In genomic region chr8:85080214-85080531, GRCm38 (mm10) we compare ENCODE assay signal across 9 mouse cellular contexts. TPM values are rescaled to one million over a fixed set of nuclear protein-coding genes. Genes with fewer than 3 reads are reported as not detected.
DNase-seq lines count a peak whose midpoint lies in the region; ATAC-seq and TF ChIP-seq lines count a peak whose summit lies in the region.
"Had no signal": no experiment of that assay in that cellular context is flagged by ENCODE, and none has a peak within 500 bp of the region (broad histone marks: within the 10 kb centered on the region; RNA-seq: fewer than 3 reads in every experiment).

No protein-coding gene starts in this region.

- H3K27ac ChIP-seq in heart, embryonic 12.5 days (ENCODE audit: poor library complexity, severe bottlenecking): peak overlapping the region; percentile 17
- no peak overlapping the region; the same call in 1 of the 2 replicates for H3K27ac ChIP-seq in ES-E14 (ENCODE audit: insufficient read depth, low read depth, low read length, poor library complexity, severe bottlenecking)
- 0 out of 2 replicates have a peak overlapping the region, but pooled peaks have one; percentile 21 for H3K27ac ChIP-seq in forebrain, embryonic 14.5 days (ENCODE audit: low read depth, low read length)
- H3K27ac ChIP-seq in liver, embryonic 13.5 days: peak overlapping the region; percentile 82

- H3K4me3 ChIP-seq in heart, embryonic 12.5 days: peak overlapping the region; percentile 86
- peak overlapping the region; percentile 90 to 91 for H3K4me3 ChIP-seq in ES-E14 (ENCODE audit: insufficient read depth in 1 of 2, low read depth in 1 of 2, low read length in 2 of 2, poor library complexity in 1 of 2, severe bottlenecking in 1 of 2)
- H3K4me3 ChIP-seq in forebrain, embryonic 14.5 days (ENCODE audit: low read depth, low read length): peak overlapping the region; percentile 94
- H3K4me3 ChIP-seq in liver, embryonic 13.5 days (replicated peaks): peak overlapping the region; percentile 92

- no peaks in the 10 kb centered on the region for H3K9me3 ChIP-seq in heart, embryonic 12.5 days (replicated peaks)
- H3K9me3 ChIP-seq in ES-E14 (ENCODE audit: control insufficient read depth, insufficient read depth, low read depth, low read length): no peaks in the 10 kb centered on the region
- H3K9me3 ChIP-seq in forebrain, embryonic 14.5 days (replicated peaks; ENCODE audit: control insufficient read depth, low read length): no peaks in the 10 kb centered on the region
- H3K9me3 ChIP-seq in liver, embryonic 13.5 days (replicated peaks): no peaks in the 10 kb centered on the region

- no peak for DNase-seq in heart, postnatal 25 days (ENCODE audit: low spot score)
- DNase-seq in ES-E14 (ENCODE audit: low read depth, low spot score): no peak
- DNase-seq in forebrain, embryonic 14.5 days (ENCODE audit: low spot score): no peak
- no peak for DNase-seq in liver, embryonic 13.5 days
- DNase-seq in layer of hippocampus, adult 11-12 months (ENCODE audit: low spot score): no peak
- no peak for DNase-seq in lung, postnatal 4 days

- intact Hi-C loops in heart, postnatal 25 days (cut with DNase I): no loop called here

- peak overlapping the region; percentile 90 for H3K9ac ChIP-seq in heart, embryonic 12.5 days
- H3K9ac ChIP-seq in ES-E14 (ENCODE audit: insufficient read depth, low read depth, low read length, poor library complexity, severe bottlenecking): peak overlapping the region; percentile 88
- H3K9ac ChIP-seq in forebrain, embryonic 14.5 days (ENCODE audit: low read length): peak overlapping the region; percentile 92
- peak overlapping the region; percentile 95 for H3K9ac ChIP-seq in liver, embryonic 13.5 days

- peak overlapping the region; percentile 85 for H3K4me2 ChIP-seq in heart, embryonic 12.5 days
- peak overlapping the region; percentile 94 for H3K4me2 ChIP-seq in forebrain, embryonic 14.5 days (ENCODE audit: low read length)
- H3K4me2 ChIP-seq in liver, embryonic 13.5 days: peak overlapping the region; percentile 95

- no peak for ATAC-seq in heart, embryonic 12.5 days (ENCODE audit: insufficient number of reproducible peaks, low FRiP score)
- 0 out of 2 replicates have a peak, but pooled peaks have one; percentile 9 for ATAC-seq in forebrain, embryonic 14.5 days
- no peak for ATAC-seq in liver, embryonic 13.5 days (ENCODE audit: low read depth)
- no peak for ATAC-seq in monocyte, adult 5-6 weeks (replicated peaks; ENCODE audit: insufficient number of reproducible peaks, low FRiP score, low TSS enrichment, poor library complexity, severe bottlenecking)

- peaks cover 45% of the 10 kb centered on the region for H3K4me1 ChIP-seq in heart, embryonic 12.5 days (replicated peaks)
- peaks cover 2 to 12% of the 10 kb centered on the region in 2 experiments; a peak in 3 of 4 replicates for H3K4me1 ChIP-seq in ES-E14 (ENCODE audit: control insufficient read depth in 2 of 2, insufficient read depth in 2 of 2, low read length in 2 of 2, poor library complexity in 1 of 2)
- H3K4me1 ChIP-seq in forebrain, embryonic 14.5 days (ENCODE audit: control insufficient read depth, insufficient read depth, low read length): peaks cover 19% of the 10 kb centered on the region
- peaks cover 78% of the 10 kb centered on the region for H3K4me1 ChIP-seq in liver, embryonic 13.5 days (replicated peaks)

- H3K27me3 ChIP-seq in heart, embryonic 12.5 days (replicated peaks): no peaks in the 10 kb centered on the region
- no peaks in the 10 kb centered on the region for H3K27me3 ChIP-seq in forebrain, embryonic 14.5 days (replicated peaks; ENCODE audit: control insufficient read depth, insufficient read depth, low read length)
- H3K27me3 ChIP-seq in liver, embryonic 13.5 days: no peaks in the 10 kb centered on the region

- in situ Hi-C loops in ES-E14 (cut with MboI; ENCODE audit: low sequenced_read_pairs in 2 of 2, unreplicated experiment in 2 of 2): no loop called here

- peaks cover 32% of the 10 kb centered on the region for H3K36me3 ChIP-seq in heart, embryonic 12.5 days
- H3K36me3 ChIP-seq in ES-E14 (ENCODE audit: control insufficient read depth, insufficient read depth, low read length, poor library complexity, severe bottlenecking): peaks cover 12% of the 10 kb centered on the region
- H3K36me3 ChIP-seq in forebrain, embryonic 14.5 days (ENCODE audit: control insufficient read depth, insufficient read depth, low read length): peaks cover 31% of the 10 kb centered on the region
- H3K36me3 ChIP-seq in liver, embryonic 13.5 days: peaks cover 35% of the 10 kb centered on the region

- under 1% methylated on average over 25 of the region's 25 CpGs for WGBS in heart, embryonic 12.5 days
- WGBS in forebrain, embryonic 14.5 days: under 1% methylated on average over 25 of the region's 25 CpGs
- WGBS in liver, embryonic 13.5 days (ENCODE audit: insufficient replicate concordance): under 1% methylated on average over 25 of the region's 25 CpGs

TF ChIP-seq in ES-E14, 5 proteins besides CTCF, POLR2A, EP300 and RAD21:
- no peak for TF ChIP-seq CHD2 (IDR thresholded peaks at IDR 0.05; ENCODE audit: low read depth, low read length)
- TF ChIP-seq HCFC1 (IDR thresholded peaks at IDR 0.05; ENCODE audit: borderline replicate concordance, insufficient read depth, low read length): no peak
- no peak for TF ChIP-seq ZNF384 (IDR thresholded peaks at IDR 0.05; ENCODE audit: low read depth, low read length)
- TF ChIP-seq MAFK (IDR thresholded peaks at IDR 0.05; ENCODE audit: insufficient read depth, low read depth, low read length): no peak
- TF ChIP-seq ZC3H11A (IDR thresholded peaks at IDR 0.05; ENCODE audit: borderline replicate concordance, low read depth, low read length): no peak

RNA-seq across cellular contexts. Expression of gene Wdr83os, which starts 0.4 kb away (rescaled TPM):
- 107 and 109 TPM in 2 replicates for polyA plus RNA-seq in heart, embryonic 12.5 days (2016; fragmentation: Nextera tagmentation; extraction: Ambion mirVana)
- 10 to 100 TPM; 39.4 to 43.1 TPM for total RNA-seq in heart, postnatal 25 days (2021)
- 24.9 and 27.6 TPM in 2 replicates for total RNA-seq in ES-E14 (2012; rRNA removed)
- polyA plus RNA-seq in forebrain, embryonic 14.5 days (2014; fragmentation: Nextera tagmentation; extraction: Ambion mirVana): 147 and 170 TPM in 2 replicates
- polyA plus RNA-seq in liver, embryonic 13.5 days (2015; fragmentation: Nextera tagmentation; extraction: Ambion mirVana): 69.1 and 70.5 TPM in 2 replicates
- 22.4 to 29.9 TPM (median 24.3 TPM) in 3 replicates for total RNA-seq in monocyte, adult 5-6 weeks (2017)

RNA-seq across cellular contexts. Expression of gene Wdr83, which starts 0.9 kb away (rescaled TPM):
- 31.7 and 33.2 TPM in 2 replicates for polyA plus RNA-seq in heart, embryonic 12.5 days (2016; fragmentation: Nextera tagmentation; extraction: Ambion mirVana)
- total RNA-seq in heart, postnatal 25 days (2021): 10 to 100 TPM; 31.8 to 35.3 TPM
- 26.4 and 32.6 TPM in 2 replicates for total RNA-seq in ES-E14 (2012; rRNA removed)
- 49.7 and 50.1 TPM in 2 replicates for polyA plus RNA-seq in forebrain, embryonic 14.5 days (2014; fragmentation: Nextera tagmentation; extraction: Ambion mirVana)
- 26.5 and 28.1 TPM in 2 replicates for polyA plus RNA-seq in liver, embryonic 13.5 days (2015; fragmentation: Nextera tagmentation; extraction: Ambion mirVana)
- total RNA-seq in monocyte, adult 5-6 weeks (2017): 8.9 to 13.6 TPM (median 13.4 TPM) in 3 replicates

RNA-seq across cellular contexts. Expression of gene Man2b1, which starts 2.9 kb away (rescaled TPM):
- 33.2 and 34.8 TPM in 2 replicates for polyA plus RNA-seq in heart, embryonic 12.5 days (2016; fragmentation: Nextera tagmentation; extraction: Ambion mirVana)
- total RNA-seq in heart, postnatal 25 days (2021): 10 to 100 TPM; 24.7 to 26.5 TPM
- 40.2 and 78.2 TPM in 2 replicates for total RNA-seq in ES-E14 (2012; rRNA removed)
- 10.8 and 14.5 TPM in 2 replicates for polyA plus RNA-seq in forebrain, embryonic 14.5 days (2014; fragmentation: Nextera tagmentation; extraction: Ambion mirVana)
- polyA plus RNA-seq in liver, embryonic 13.5 days (2015; fragmentation: Nextera tagmentation; extraction: Ambion mirVana): 20.0 and 24.1 TPM in 2 replicates
- 116 to 188 TPM (median 183 TPM) in 3 replicates for total RNA-seq in monocyte, adult 5-6 weeks (2017)

RNA-seq across cellular contexts. Expression of gene Dhps, which starts 8.6 kb away (rescaled TPM):
- polyA plus RNA-seq in heart, embryonic 12.5 days (2016; fragmentation: Nextera tagmentation; extraction: Ambion mirVana): 50.4 and 60.9 TPM in 2 replicates
- total RNA-seq in heart, postnatal 25 days (2021): 10 to 100 TPM; 26.4 to 26.5 TPM
- 54.1 and 63.1 TPM in 2 replicates for total RNA-seq in ES-E14 (2012; rRNA removed)
- polyA plus RNA-seq in forebrain, embryonic 14.5 days (2014; fragmentation: Nextera tagmentation; extraction: Ambion mirVana): 83.4 and 85.3 TPM in 2 replicates
- polyA plus RNA-seq in liver, embryonic 13.5 days (2015; fragmentation: Nextera tagmentation; extraction: Ambion mirVana): 41.2 and 42.9 TPM in 2 replicates
- total RNA-seq in monocyte, adult 5-6 weeks (2017): 35.9 to 75.4 TPM (median 50.0 TPM) in 3 replicates

RNA-seq across cellular contexts. Expression of gene Gm5741, which starts 12.4 kb away (rescaled TPM):
- polyA plus RNA-seq in heart, embryonic 12.5 days (2016; fragmentation: Nextera tagmentation; extraction: Ambion mirVana): not detected in 2 replicates
- not detected for total RNA-seq in heart, postnatal 25 days (2021)
- total RNA-seq in ES-E14 (2012; rRNA removed): not detected in 2 replicates
- 0.88 TPM in 1 of 2 replicates, not detected in the other for polyA plus RNA-seq in forebrain, embryonic 14.5 days (2014; fragmentation: Nextera tagmentation; extraction: Ambion mirVana)
- not detected in 2 replicates for polyA plus RNA-seq in liver, embryonic 13.5 days (2015; fragmentation: Nextera tagmentation; extraction: Ambion mirVana)
- not detected in 3 replicates for total RNA-seq in monocyte, adult 5-6 weeks (2017)
- total RNA-seq: heart, postnatal 36 days had no signal
